Mouse (Mus musculus): ENCODE measurements at regions not wholly inside any gene's neighbourhood (a gene's known extent, or its start where the extent isn't known, plus 50 kb on each side); places are given as distances from the start of the nearest gene placed in this dataset.

DNA sequence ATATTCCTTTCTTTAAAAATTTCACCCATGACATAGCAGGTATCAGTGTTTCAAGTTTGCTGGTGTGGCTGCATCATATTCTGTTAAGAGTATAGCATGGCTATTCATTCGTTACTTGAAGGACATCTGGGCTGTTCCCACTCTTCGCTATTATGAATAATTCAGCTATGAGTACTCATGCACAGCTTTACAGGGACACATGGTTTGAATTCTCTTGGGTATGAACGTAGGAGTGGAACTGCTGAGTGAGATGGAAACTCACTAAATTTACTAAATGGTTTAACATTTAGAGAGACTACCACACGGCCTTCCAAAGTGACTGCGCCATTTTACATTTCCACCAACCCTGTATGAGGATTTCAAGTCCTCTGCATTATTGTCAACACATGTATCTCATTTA lies 97.7 kb upstream of the Nt5c1b start:
- DNase-seq = no peak

DNA sequence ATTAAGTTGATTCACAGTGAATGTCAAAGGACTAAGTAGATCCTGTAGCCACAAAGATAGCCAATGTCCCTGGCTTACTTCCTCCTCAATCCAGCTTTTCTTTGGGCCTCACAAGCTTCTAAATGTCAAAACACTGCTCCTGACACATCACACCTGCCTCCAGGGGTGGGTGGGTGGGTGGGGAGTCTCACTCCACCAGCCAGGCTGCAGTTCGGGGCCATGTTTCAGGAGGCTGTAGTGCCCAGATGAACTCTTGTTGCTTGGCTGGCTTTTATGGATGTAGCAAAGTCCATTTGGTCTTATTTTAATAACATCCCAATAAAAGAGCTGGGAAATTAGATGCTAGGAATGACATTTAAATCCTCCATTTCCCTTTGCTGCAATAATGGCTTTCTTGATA lies 94.5 kb upstream of the Nt5c1b start:
- DNase-seq = no peak

DNA sequence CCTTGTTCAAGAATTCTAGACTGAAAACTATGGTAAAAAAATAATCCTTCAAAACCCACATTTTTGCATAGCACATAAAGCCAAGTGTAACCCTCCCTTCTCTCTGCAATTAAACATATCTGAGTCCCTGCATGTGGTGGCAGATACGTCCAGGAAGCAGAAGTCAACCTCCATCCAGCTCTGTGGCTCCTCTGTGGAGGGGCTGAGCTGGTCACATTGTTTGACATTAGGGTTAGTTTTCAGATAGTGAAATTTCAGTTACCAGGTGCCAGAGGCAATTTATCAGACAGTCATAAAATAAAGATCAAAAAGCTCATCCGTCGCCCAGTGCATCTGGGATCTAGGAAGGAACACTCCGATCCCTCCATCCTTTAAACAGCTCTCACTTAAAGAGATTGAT lies 77.1 kb upstream of the Nt5c1b start:
- DNase-seq = no peak

- no peak for DNase-seq
These were observed 63.8 kb upstream of the Nt5c1b start for GRCm38 (mm10) chr12:10305970-10306369.

All from cerebellum, adult 9-10 months (tissue).